Mouse (Mus musculus) C2C12 (cell line): ENCODE results near the gene Rbm44. TPM values are rescaled to one million over a fixed set of nuclear protein-coding genes. Genes with fewer than 3 reads are reported as not detected.

Source experiments
- H3K27me3 ChIP-seq: one replicate; pipeline ENCODE4 v1.6.1; 2011; ENCODE audit not compliant: control insufficient read depth, insufficient read depth, insufficient read length
- H3K36me3 ChIP-seq: one replicate; pipeline ENCODE4 v1.6.1; 2011; ENCODE audit not compliant: control insufficient read depth, insufficient read depth
- H3K4me3 ChIP-seq: one replicate; pipeline ENCODE4 v1.5.1; 2011; ENCODE audit warnings: mild to moderate bottlenecking, control low read depth; ENCODE audit not compliant: poor library complexity, insufficient read depth, severe bottlenecking
- H3K79me2 ChIP-seq: one replicate; pipeline ENCODE4 v1.6.1; 2011; ENCODE audit not compliant: control insufficient read depth, insufficient read depth
- H3K79me3 ChIP-seq: one replicate; pipeline ENCODE4 v1.6.1; 2011; ENCODE audit warnings: low read depth, control low read depth
- H3ac ChIP-seq: one replicate; pipeline ENCODE3; 2011; ENCODE audit warnings: low read depth; ENCODE audit not compliant: control insufficient read depth, insufficient read length
- CEBPB ChIP-seq: IDR thresholded peaks from one replicate; pipeline ENCODE4 v1.6.1; 2011; ENCODE audit warnings: low read depth, mild to moderate bottlenecking, control low read depth, moderate library complexity
- CTCF ChIP-seq: IDR thresholded peaks from one replicate; pipeline ENCODE4 v1.5.1; 2011; ENCODE audit not compliant: control insufficient read depth, insufficient read depth, insufficient read length
- FOSL1 ChIP-seq: IDR thresholded peaks from one replicate; pipeline ENCODE4 v1.8.0; 2011; ENCODE audit warnings: mild to moderate bottlenecking, low read length; ENCODE audit not compliant: poor library complexity, insufficient read depth, severe bottlenecking
- MAX ChIP-seq: IDR thresholded peaks from one replicate; pipeline ENCODE4 v1.6.1; 2011; ENCODE audit warnings: mild to moderate bottlenecking, control low read depth
- MYOD1 ChIP-seq: IDR thresholded peaks from one replicate; pipeline ENCODE4 v1.6.1; 2011; ENCODE audit warnings: low read depth; ENCODE audit not compliant: control insufficient read depth, insufficient read length
- MYOG ChIP-seq: IDR thresholded peaks from one replicate; pipeline ENCODE4 v1.6.1; 2011; ENCODE audit not compliant: control insufficient read depth, insufficient read length; ENCODE audit errors: extremely low read depth
- USF1 ChIP-seq: IDR thresholded peaks from one replicate; pipeline ENCODE4 v1.6.1; 2011; ENCODE audit warnings: low read depth, mild to moderate bottlenecking, control low read depth, moderate library complexity
- polyA plus RNA-seq: library from polyadenylated mRNA; unstranded; fragments of >200 nt; fragmentation: generic; extraction: Trizol; gene quantifications from one replicate; pipeline ENCODE4 v1.2.1, GENCODE M21; 2012; ENCODE audit warnings: missing spikeins

Rbm44 gene
- polyA plus RNA-seq, 1 experiment = not detected

GRCm38 (mm10) chr1:91186677-91187076 is 41.8 kb downstream of the Rbm44 start:
- Histone ChIP-seq H3K79me3 (no peaks in the 10 kb centered on the region), H3ac (no peak overlapping the region), H3K4me3 (no peak overlapping the region), H3K79me2 (no peaks in the 10 kb centered on the region), H3K36me3 (no peaks in the 10 kb centered on the region), H3K27me3 (no peaks in the 10 kb centered on the region)
- no peak for TF ChIP-seq FOSL1

- TF ChIP-seq MYOG (no peak), MAX (no peak), CEBPB (no peak), MYOD1 (no peak), CTCF (no peak)
- no peaks in the 10 kb centered on the region for H3K27me3 ChIP-seq
Measured at GRCm38 (mm10) chr1:91187315-91187714, 42.4 kb downstream of the Rbm44 start.

GRCm38 (mm10) chr1:91187786-91188640 is 43.1 kb downstream of the Rbm44 start:
- no peak for TF ChIP-seq MAX
- no peak for TF ChIP-seq MYOD1
- TF ChIP-seq MYOG = no peak
- no peak for TF ChIP-seq CEBPB
- no peak for TF ChIP-seq CTCF
- Histone ChIP-seq H3K36me3 (no peaks in the 10 kb centered on the region), H3ac (no peak overlapping the region), H3K79me2 (no peaks in the 10 kb centered on the region), H3K27me3 (no peaks in the 10 kb centered on the region), H3K4me3 (no peak overlapping the region), H3K79me3 (no peaks in the 10 kb centered on the region)

More at GRCm38 (mm10) chr1:91187315-91187714, 42.4 kb downstream of the Rbm44 start:
- Histone ChIP-seq H3ac (no peak overlapping the region), H3K4me3 (no peak overlapping the region), H3K79me2 (no peaks in the 10 kb centered on the region), H3K79me3 (no peaks in the 10 kb centered on the region), H3K36me3 (no peaks in the 10 kb centered on the region)

GRCm38 (mm10) chr1:91188851-91189460 is 44.1 kb downstream of the Rbm44 start:
- no peak overlapping the region for H3ac ChIP-seq
- no peaks in the 10 kb centered on the region for H3K36me3 ChIP-seq
- no peak for TF ChIP-seq CTCF
- no peak for TF ChIP-seq FOSL1
- no peak for TF ChIP-seq CEBPB
- H3K27me3 ChIP-seq = no peaks in the 10 kb centered on the region
- H3K4me3 ChIP-seq = no peak overlapping the region
- H3K79me2 ChIP-seq = no peaks in the 10 kb centered on the region
- H3K79me3 ChIP-seq = no peaks in the 10 kb centered on the region

- H3K36me3 ChIP-seq = no peaks in the 10 kb centered on the region
- no peaks in the 10 kb centered on the region for H3K27me3 ChIP-seq
- TF ChIP-seq FOSL1 (no peak), MYOG (no peak), MAX (no peak), CEBPB (no peak), CTCF (no peak), MYOD1 (no peak), USF1 (no peak)
- no peaks in the 10 kb centered on the region for H3K79me2 ChIP-seq
- no peak overlapping the region for H3K4me3 ChIP-seq
- no peak overlapping the region for H3ac ChIP-seq
- H3K79me3 ChIP-seq = no peaks in the 10 kb centered on the region
Measured at GRCm38 (mm10) chr1:91192184-91192583, 47.3 kb downstream of the Rbm44 start.

GRCm38 (mm10) chr1:91193242-91193641 is 48.4 kb downstream of the Rbm44 start:
- Histone ChIP-seq H3K36me3 (no peaks in the 10 kb centered on the region), H3K4me3 (no peak overlapping the region), H3K79me2 (no peaks in the 10 kb centered on the region), H3K79me3 (no peaks in the 10 kb centered on the region), H3K27me3 (no peaks in the 10 kb centered on the region), H3ac (no peak overlapping the region)
- TF ChIP-seq FOSL1 = peak; percentile 6
- no peak for TF ChIP-seq CTCF
- no peak for TF ChIP-seq MYOG
